Mouse (Mus musculus): ENCODE results near the gene Olfr807. TPM values are rescaled to one million over a fixed set of nuclear protein-coding genes. Genes with fewer than 3 reads are reported as not detected.

The Olfr807 gene
- not detected in 2 replicates for polyA plus RNA-seq (2012; rRNA removed)

GRCm38 (mm10) chr10:129757693-129758092 is at the start of gene Olfr807:
Gene Olfr807 (minus strand): TSS chr10:129757793.

GRCm38 (mm10) chr10:129804296-129804695 is 46.7 kb upstream of the Olfr807 start, which contains the start of gene Olfr811:
Gene Olfr811 (minus strand): TSS chr10:129804396.

GRCm38 (mm10) chr10:129794817-129795216 is 37.2 kb upstream of the Olfr807 start, which contains the start of gene Olfr810:
Gene Olfr810 (minus strand): TSS chr10:129794917.

GRCm38 (mm10) chr10:129774338-129774737 is 16.7 kb upstream of the Olfr807 start, which contains the start of gene Olfr809:
Gene Olfr809 (plus strand): TSS chr10:129774638.

GRCm38 (mm10) chr10:129765182-129765581 is 7.6 kb upstream of the Olfr807 start, which contains the start of gene Olfr808:
Gene Olfr808 (plus strand): TSS chr10:129765482.

GRCm38 (mm10) chr10:129741821-129742220 is 15.8 kb downstream of the Olfr807 start, which contains the start of gene Olfr806:
Gene Olfr806 (minus strand): TSS chr10:129741921.

GRCm38 (mm10) chr10:129729275-129729674 is 28.3 kb downstream of the Olfr807 start, which contains the start of gene Olfr805:
Gene Olfr805 (minus strand): TSS chr10:129729375.

Other genes with a start within 250 kb of the Olfr807 start
- gene Olfr791, start 236.0 kb downstream of the Olfr807 start, polyA plus RNA-seq (2012; rRNA removed), result not detected in 2 replicates
- gene Olfr792, start 218.6 kb downstream of the Olfr807 start, polyA plus RNA-seq (2012; rRNA removed), result not detected in 2 replicates
- gene Olfr794, start 190.1 kb downstream of the Olfr807 start, polyA plus RNA-seq (2012; rRNA removed), result not detected in 2 replicates
- gene Olfr796, start 145.2 kb downstream of the Olfr807 start, polyA plus RNA-seq (2012; rRNA removed), result not detected in 2 replicates
- gene Olfr798, start 129.9 kb downstream of the Olfr807 start, polyA plus RNA-seq (2012; rRNA removed), result not detected in 2 replicates
- gene Olfr799, start 120.3 kb downstream of the Olfr807 start, polyA plus RNA-seq (2012; rRNA removed), result not detected in 2 replicates
- gene Olfr800, start 100.1 kb downstream of the Olfr807 start, polyA plus RNA-seq (2012; rRNA removed), result not detected in 2 replicates
- not detected in 2 replicates for gene Olfr801, start 83.9 kb downstream of the Olfr807 start, polyA plus RNA-seq (2012; rRNA removed)
- gene Olfr802, start 69.6 kb downstream of the Olfr807 start, polyA plus RNA-seq (2012; rRNA removed), result not detected in 2 replicates
- gene Olfr803, start 63.5 kb downstream of the Olfr807 start, polyA plus RNA-seq (2012; rRNA removed), result not detected in 2 replicates
- gene Olfr804, start 54.6 kb downstream of the Olfr807 start, polyA plus RNA-seq (2012; rRNA removed), result not detected in 2 replicates
- gene Olfr805, start 28.4 kb downstream of the Olfr807 start, polyA plus RNA-seq (2012; rRNA removed), result not detected in 2 replicates
- not detected in 2 replicates for gene Olfr806, start 15.9 kb downstream of the Olfr807 start, polyA plus RNA-seq (2012; rRNA removed)
- not detected in 2 replicates for gene Olfr808, start 7.7 kb upstream of the Olfr807 start, polyA plus RNA-seq (2012; rRNA removed)
- not detected in 2 replicates for gene Olfr809, start 16.8 kb upstream of the Olfr807 start, polyA plus RNA-seq (2012; rRNA removed)
- gene Olfr810, start 37.1 kb upstream of the Olfr807 start, polyA plus RNA-seq (2012; rRNA removed), result not detected in 2 replicates
- not detected in 2 replicates for gene Olfr811, start 46.6 kb upstream of the Olfr807 start, polyA plus RNA-seq (2012; rRNA removed)
- gene Olfr812, start 88.3 kb upstream of the Olfr807 start, polyA plus RNA-seq (2012; rRNA removed), result not detected in 2 replicates
- not detected in 2 replicates for gene Olfr813, start 97.6 kb upstream of the Olfr807 start, polyA plus RNA-seq (2012; rRNA removed)
- gene Olfr814, start 122.1 kb upstream of the Olfr807 start, polyA plus RNA-seq (2012; rRNA removed), result not detected in 2 replicates
- gene Olfr815, start 148.1 kb upstream of the Olfr807 start, polyA plus RNA-seq (2012; rRNA removed), result not detected in 2 replicates
- gene Olfr816, start 157.8 kb upstream of the Olfr807 start, polyA plus RNA-seq (2012; rRNA removed), result not detected in 2 replicates
- gene Olfr818, start 191.3 kb upstream of the Olfr807 start, polyA plus RNA-seq (2012; rRNA removed), result not detected in 2 replicates
- not detected in 2 replicates for gene Olfr819, start 209.5 kb upstream of the Olfr807 start, polyA plus RNA-seq (2012; rRNA removed)
- gene Olfr247, start 218.3 kb upstream of the Olfr807 start, polyA plus RNA-seq (2012; rRNA removed), result not detected in 2 replicates
- gene Gm10310, start 227.3 kb upstream of the Olfr807 start, polyA plus RNA-seq (2012; rRNA removed), result not detected in 2 replicates